Mouse (Mus musculus): ENCODE measurements at regions not wholly inside any gene's neighbourhood (a gene's known extent, or its start where the extent isn't known, plus 50 kb on each side); places are given as distances from the start of the nearest gene placed in this dataset.

GRCm38 (mm10) chr4:7161411-7161810 lies 1077.4 kb downstream of the Car8 start:
- intact Hi-C loops (cut with DNase I) = no loop called here
- no peak for DNase-seq

- no peak for DNase-seq
- intact Hi-C loops (cut with DNase I) = no loop called here
Observed at GRCm38 (mm10) chr4:7157883-7158282, 1081.0 kb downstream of the Car8 start.

GRCm38 (mm10) chr4:7154256-7154655 lies 1084.6 kb downstream of the Car8 start:
- intact Hi-C loops (cut with DNase I) = no loop called here
- no peak for DNase-seq

GRCm38 (mm10) chr4:7153835-7154234 lies 1085.0 kb downstream of the Car8 start:
- intact Hi-C loops (cut with DNase I) = no loop called here

GRCm38 (mm10) chr4:7145756-7146155 lies 1093.1 kb downstream of the Car8 start:
- DNase-seq = no peak
- intact Hi-C loops (cut with DNase I) = no loop called here

More at GRCm38 (mm10) chr4:7153835-7154234, 1085.0 kb downstream of the Car8 start:
- no peak for DNase-seq

GRCm38 (mm10) chr4:7144215-7144614 lies 1094.6 kb downstream of the Car8 start:
- DNase-seq = no peak
- intact Hi-C loops (cut with DNase I) = no loop called here

- no peak for DNase-seq
- intact Hi-C loops (cut with DNase I) = no loop called here
Observed at GRCm38 (mm10) chr4:7143676-7144075, 1095.2 kb downstream of the Car8 start.

- intact Hi-C loops (cut with DNase I) = no loop called here
- DNase-seq = no peak
Observed at GRCm38 (mm10) chr4:7142781-7143180, 1096.1 kb downstream of the Car8 start.

GRCm38 (mm10) chr4:7112159-7112558 lies 1126.7 kb downstream of the Car8 start:
- no peak for DNase-seq
- intact Hi-C loops (cut with DNase I) = no loop called here

GRCm38 (mm10) chr4:7092957-7093356 lies 1145.9 kb downstream of the Car8 start:
- intact Hi-C loops (cut with DNase I) = no loop called here
- DNase-seq = no peak

GRCm38 (mm10) chr4:7091201-7091814 lies 1147.5 kb downstream of the Car8 start:
- intact Hi-C loops (cut with DNase I) = no loop called here
- no peak for DNase-seq
